Mouse (Mus musculus): ENCODE measurements around the gene Guf1.
A peak's percentile ranks its signal among the peaks of the same experiment; 100 is the strongest.

Guf1 gene

DNA sequence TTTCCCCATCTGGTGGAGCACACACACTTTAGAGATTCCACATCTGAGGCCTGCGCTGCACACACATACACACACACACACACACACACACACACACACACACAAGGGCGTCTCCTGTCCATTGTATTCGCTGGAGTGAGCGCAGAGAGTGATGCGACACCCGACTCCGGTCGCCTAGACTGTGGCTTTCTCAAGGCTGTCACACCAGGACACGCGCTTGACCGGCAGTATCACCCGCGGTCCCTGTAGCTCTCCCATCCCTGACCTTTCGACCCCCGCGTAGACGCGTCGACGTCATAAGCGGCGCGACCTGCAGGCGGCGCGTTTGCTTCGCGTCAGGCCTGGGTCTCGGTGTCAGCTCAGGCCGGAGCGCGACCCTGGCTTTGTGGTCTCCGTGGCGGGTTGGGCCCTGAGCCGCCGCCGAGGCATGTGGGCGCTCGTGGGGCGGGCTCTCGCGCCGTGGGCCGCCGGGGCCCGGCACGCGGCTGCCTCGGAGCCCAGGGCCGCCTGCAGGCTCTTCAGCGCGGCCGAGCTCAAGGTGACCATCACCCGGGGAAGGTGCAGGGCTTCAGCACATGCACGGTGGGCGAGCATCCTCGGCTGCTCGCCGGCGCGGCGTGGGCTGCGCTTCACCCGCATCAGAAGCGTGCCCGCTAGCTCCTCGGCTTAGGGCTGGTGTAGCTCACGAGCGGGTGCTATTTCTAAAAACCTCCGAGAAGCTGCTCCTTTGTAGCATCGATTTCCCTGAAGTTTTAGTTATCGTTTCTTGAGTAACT, at the start of gene Guf1:
Gene Guf1 (plus strand): TSS at position 296 of the 776 bp plus-strand sequence.
- DNase-seq (ENCODE audit: low read depth, low spot score): peak; percentile 88

DNA sequence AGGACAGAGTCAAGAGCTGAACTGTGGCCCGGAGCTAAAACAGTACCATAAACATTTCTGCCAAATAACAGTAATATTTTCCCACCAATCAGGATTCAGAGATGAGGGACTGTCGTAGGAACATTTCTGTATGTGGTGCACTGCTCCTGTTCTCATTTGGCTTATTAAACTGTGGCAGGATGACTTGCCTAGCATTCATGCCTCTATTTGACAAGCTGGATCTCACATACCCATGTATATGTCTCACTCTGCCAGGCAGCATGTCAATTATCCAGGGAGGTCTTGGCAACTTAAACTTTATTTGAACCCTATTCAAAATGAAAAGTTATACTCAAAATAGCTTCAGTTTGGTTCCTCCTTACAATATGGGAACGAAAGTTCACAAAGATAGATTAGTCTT, 49.7 kb upstream of the Guf1 start:
- no peak for DNase-seq (ENCODE audit: low read depth, low spot score)

DNA sequence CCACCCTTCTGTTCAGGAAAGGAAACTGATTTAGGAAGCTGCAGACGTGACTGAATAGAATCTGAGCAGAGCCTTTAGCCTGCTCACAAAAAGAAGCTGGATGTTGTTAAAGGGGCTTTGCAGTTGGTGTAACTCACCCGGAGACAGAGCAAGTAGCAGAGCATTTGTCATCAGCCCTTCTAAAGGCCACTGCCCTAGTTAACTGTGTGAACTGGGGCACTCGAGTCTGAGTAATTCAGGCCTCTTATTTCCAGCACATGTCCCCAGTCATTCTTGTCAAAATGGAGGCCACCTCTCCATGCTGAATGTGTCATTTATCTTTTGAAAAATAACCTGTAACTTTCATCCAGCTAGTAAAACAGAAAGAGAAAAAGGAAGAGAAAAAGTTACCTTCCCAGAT, 45.1 kb upstream of the Guf1 start:
- DNase-seq (ENCODE audit: low read depth, low spot score): no peak

DNA sequence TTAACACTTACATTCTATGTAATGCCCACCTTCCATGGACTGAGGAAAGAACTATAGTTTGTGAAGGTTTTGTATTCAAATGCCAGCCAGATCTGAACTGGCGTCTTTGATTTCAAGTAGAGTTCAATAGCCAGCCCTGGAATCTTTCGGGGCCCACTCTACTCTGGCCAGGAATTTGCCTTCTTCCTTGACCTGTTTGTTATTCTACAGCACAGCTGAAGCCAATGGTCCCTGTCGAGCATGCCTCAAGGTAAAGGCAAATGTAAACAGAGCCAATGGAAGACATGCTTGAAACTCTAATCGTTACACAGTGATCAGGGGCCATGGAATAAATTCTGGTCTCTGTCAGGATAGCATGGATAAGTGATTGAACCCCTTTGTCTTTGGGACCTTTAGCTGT, 44.5 kb upstream of the Guf1 start:
- no peak for DNase-seq (ENCODE audit: low read depth, low spot score)

DNA sequence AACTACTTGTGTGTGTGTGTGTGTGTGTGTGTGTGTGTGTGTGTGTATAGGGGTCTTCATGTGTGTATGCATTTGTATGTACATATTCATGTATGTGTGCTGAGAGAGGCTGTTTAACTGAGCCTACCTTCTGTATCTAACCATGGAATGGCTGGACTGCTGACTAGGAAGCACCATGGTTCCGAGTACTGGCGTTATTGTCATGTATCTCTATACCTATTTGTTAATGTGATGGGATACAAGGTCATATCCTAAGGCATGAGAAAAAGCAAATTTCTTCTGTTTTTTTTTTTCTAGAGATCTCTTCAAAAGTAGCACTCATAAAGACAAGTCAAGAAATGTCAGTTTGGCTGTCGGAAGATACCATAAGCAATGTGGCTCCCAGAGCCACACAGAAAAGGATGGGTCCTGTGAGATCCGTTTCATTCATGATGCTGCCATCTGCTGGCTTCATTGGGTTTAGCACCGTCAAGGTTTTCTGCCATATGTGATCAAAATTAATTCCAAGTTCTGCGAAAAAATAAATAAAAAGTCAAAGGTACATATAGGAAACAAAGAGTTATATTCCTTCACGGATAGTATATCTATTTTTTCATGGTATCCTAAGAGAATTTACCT, 36.0 kb upstream of the Guf1 start:
- peak; percentile 31 for DNase-seq (ENCODE audit: low read depth, low spot score)

DNA sequence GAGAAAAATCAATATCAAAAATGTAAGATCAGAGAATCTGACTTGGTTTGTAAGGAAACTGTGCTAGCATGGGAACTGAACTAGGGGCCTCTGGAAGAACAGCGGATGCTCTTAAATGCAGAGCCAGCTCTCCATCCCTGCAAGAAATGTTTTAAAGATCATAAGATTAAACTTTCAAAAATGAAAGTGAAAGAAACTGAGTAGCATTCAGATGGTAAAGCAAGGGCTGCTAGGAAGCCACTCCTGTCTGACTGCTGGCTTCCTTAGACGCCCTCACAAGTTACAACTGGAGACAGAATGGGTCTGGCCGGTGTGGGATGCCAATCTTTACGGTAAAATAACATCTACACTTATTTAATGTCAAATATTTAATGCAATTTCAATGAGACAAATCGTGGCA, 34.7 kb upstream of the Guf1 start:
- no peak for DNase-seq (ENCODE audit: low read depth, low spot score)

DNA sequence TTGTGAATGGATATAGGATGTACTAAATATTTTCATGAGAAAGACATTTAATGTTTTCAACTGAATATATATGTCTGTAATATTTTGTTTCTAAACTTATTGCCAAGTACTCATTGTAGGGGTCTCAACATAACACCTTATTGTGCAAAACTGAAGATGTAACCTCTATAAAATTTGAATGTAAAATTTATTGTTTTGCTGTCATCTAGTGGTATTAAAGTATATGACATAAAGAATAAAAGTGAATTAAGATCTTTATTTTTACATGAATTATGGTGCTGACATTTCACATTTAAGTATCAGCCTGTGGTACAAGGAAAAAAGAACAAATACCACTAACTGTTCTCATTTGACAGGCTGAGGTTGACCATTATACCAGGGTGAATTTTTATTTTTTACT, 32.8 kb upstream of the Guf1 start:
- no peak for DNase-seq (ENCODE audit: low read depth, low spot score)

DNA sequence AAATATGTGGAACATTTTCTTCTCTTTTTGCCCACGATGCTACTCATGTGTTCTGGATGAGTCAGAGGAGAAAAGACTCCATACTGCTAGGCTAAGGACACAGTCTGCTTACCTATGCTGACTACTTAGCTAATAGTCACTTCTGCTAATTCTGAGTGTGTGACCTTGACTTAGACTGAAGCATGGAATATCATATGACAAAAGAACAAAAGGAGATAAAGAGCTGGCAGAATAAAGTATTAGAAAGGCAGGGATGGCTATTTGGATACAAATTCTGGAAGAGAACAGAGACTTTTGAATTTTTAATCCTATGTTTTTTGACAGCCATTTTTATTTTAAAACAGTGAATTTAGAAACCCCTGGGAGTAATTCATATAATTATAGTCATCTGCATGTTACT, 15.0 kb upstream of the Guf1 start:
- no peak for DNase-seq (ENCODE audit: low read depth, low spot score)

DNA sequence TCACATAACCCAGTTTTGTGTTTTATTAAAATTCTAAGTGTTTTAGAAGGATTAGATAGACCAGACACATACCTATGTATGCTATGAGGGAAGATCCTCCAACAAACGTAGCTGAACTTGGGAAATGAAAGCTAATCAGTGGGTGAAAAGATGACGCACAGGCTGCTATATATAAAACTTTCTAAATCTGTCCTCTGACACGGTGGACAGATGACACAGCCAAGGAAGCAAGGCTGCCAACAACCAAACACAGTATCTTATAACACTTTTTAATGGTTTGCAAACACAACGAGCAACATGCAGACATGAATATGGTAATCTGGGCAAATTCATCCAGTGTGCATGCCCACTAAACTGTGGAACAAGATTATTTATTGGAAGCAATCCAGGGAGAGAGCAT, 14.2 kb upstream of the Guf1 start, which contains the start of gene Yipf7:
Gene Yipf7 (minus strand): TSS at position 160 of the 400 bp plus-strand sequence.
- no peak for DNase-seq (ENCODE audit: low read depth, low spot score)

DNA sequence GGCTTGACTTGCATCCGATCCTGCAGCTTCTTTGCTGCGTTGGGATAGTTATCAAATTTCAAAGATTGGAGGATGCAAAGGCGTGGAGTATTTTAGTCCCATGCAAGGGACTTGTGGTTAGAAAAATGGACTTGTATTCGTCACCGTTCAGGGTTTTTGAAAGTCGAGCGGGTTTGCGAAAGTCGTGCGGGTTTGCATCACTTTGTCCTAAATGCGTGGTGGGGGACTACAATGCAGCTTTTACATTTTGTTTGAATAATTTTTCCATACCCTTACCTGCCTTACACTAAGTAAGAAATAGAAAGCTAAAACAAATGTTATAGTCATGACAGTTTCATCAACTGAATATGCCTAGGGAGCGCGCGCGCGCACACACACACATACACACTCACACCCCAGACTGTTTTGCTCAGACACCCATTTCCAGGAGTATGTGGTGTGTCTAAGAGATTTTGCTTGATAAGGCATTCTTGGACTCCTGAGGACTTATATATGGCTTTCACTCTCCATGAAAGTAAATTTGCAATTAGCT, 747 bp downstream of the Guf1 start:
- peak; percentile 16 for DNase-seq (ENCODE audit: low read depth, low spot score)

DNA sequence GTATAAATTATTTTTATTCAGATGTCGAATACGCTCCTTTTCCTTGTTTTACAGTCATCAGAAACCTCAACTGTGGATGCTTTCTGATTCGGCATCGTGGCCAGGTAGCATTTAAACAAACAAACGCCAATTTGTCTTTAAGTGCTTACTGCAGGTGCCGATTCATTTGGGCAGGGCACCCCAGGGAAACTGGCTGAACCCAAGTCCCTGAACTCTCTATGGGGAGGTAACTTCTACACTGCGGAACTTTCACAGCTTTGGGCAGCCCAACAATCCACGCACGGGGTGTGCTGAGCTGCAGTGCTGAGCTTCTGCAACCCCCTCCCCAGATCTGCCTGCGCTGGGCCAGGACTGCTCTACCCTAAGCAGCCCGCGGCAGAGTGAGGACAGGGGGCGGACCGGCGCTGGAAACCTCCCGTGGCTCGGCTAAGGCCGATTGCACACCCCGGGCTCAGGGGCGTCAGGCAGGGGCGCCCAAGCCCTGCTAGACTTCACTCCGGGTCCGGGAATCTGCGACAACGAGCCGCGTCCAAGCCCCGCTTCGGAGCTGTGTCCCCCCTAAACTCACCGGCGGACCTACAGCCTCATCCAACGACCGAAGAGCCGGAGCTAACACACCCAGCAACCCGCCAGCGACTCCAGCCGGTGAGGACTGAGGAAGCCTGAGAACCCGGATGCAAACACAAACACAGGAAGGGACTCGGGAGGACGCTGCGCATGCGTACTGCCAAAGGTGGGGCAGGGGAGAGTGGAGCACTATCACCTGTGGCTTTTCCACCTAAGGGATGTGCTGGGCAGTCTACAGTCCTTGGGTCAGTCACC, 35.1 kb downstream of the Guf1 start, which contains the start of gene Gnpda2:
Gene Gnpda2 (minus strand): TSS at position 701 of the 822 bp plus-strand sequence.
- peak; percentile 73 for DNase-seq (ENCODE audit: low read depth, low spot score)

DNA sequence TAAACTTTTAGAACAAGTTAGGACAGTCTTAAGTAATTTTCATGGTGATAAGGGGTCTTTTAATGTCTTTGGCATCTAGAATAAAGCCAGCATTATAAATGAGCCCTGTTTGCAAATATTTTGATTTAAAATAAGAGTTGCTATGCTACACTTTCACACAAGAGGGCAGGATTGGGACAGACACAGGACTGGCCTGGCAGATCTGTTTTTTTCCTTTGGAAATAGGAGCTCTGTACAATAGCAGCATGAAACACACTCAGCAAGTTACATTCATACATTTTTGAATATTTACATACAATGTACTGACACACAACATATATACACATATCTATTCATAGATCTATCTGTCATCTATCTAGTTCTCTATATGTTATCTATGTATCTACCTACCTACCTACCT, 44.3 kb downstream of the Guf1 start:
- no peak for DNase-seq (ENCODE audit: low read depth, low spot score)

DNA sequence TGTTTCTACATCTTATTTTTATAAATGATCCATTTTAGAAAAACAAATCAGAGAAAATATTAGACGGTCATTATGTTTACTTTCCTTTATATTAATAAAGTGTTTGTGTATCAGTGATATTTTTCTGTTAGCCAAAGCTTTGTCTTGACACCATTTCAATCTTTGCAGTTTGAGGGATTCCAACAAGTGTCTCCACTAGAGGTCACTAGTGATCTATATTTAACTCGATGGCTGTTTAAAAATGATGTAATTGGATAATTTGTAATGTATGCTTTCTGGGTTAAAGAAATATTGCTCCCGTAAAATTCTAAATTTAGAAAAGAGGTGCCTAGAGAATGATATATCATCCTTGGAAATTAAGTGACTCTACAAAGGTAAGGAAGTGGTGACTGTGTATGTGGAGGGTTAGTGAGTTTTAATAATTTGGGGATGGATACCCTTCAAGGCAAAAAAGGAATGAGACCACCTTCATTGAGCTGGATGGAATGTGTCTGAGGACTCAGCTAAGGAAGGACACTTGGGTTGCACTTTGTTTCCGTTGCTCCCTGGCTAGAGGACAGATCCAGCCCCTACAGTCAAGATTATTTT, 56.6 kb downstream of the Guf1 start:
- no peak for DNase-seq (ENCODE audit: low read depth, low spot score)

DNA sequence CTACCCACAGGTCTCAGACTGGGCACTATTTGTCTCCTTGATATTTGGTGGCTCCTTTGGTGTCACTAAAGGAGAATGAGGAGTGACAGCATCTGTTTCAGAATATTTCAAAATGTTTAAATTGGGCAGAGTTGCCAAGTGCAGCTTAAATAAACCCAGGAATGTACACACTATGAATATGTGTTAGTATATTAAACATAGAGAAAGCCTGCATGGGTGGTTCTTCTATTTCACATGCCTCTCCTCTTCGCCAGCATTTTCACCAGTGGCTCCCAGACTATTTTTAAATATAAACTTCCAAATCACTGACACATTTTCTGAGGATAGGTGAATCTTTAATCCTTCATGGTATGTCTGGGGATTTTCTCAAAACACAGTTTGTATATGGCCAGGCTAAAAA, 64.2 kb downstream of the Guf1 start:
- DNase-seq (ENCODE audit: low read depth, low spot score): no peak
